Mouse (Mus musculus) limb, embryonic 11.5 days (tissue): ENCODE data around the gene Mapk3. TPM values are rescaled to one million over a fixed set of nuclear protein-coding genes. Genes with fewer than 3 reads are reported as not detected.
A peak's percentile ranks its signal among the peaks of the same experiment; 100 is the strongest.
"Not testable (repeated sequence)": the region's sequence is repeated elsewhere in the genome, so short reads cannot be mapped to it uniquely, and the experiment has no call there.

Experiments
- ATAC-seq: fragments of 200-750 bp; cut with Nextera tagmentation; 2 replicates; pipeline ENCODE4 v1.8.0; 2017; ENCODE audit warnings: low read depth; ENCODE audit not compliant: insufficient number of reproducible peaks, low FRiP score, low TSS enrichment
- DNase-seq: peaks from one replicate; pipeline ENCODE4 v3.0.0-alpha.2; 2015; ENCODE audit warnings: low spot score
- H3K27ac ChIP-seq: fragments of 300-500 bp; sonication (generic); replicated peaks from 2 replicates; pipeline ENCODE4 v1.5.1; 2014; ENCODE audit warnings: low read depth, mild to moderate bottlenecking, low read length
- H3K27me3 ChIP-seq: fragments of 300-500 bp; sonication (generic); 2 replicates; pipeline ENCODE4 v1.6.1; 2014; ENCODE audit warnings: mild to moderate bottlenecking, low read length, mixed read lengths; ENCODE audit not compliant: control insufficient read depth, insufficient read depth
- H3K36me3 ChIP-seq: fragments of 300-500 bp; sonication (generic); 2 replicates; pipeline ENCODE4 v1.6.1; 2014; ENCODE audit warnings: mild to moderate bottlenecking, low read length, moderate library complexity, mixed read lengths; ENCODE audit not compliant: control insufficient read depth, insufficient read depth
- H3K4me1 ChIP-seq: fragments of 300-500 bp; sonication (generic); 2 replicates; pipeline ENCODE4 v1.6.1; 2014; ENCODE audit warnings: low read length, mixed read lengths; ENCODE audit not compliant: control insufficient read depth, insufficient read depth
- H3K4me2 ChIP-seq: fragments of 300-500 bp; sonication (generic); 2 replicates; pipeline ENCODE4 v1.6.1; 2014; ENCODE audit warnings: low read depth, mild to moderate bottlenecking, moderate library complexity; ENCODE audit not compliant: severe bottlenecking
- H3K4me3 ChIP-seq: fragments of 300-500 bp; sonication (generic); 2 replicates; pipeline ENCODE4 v1.5.1; 2014; ENCODE audit warnings: low read depth, low read length
- H3K9ac ChIP-seq: fragments of 300-500 bp; sonication (generic); 2 replicates; pipeline ENCODE4 v1.6.1; 2014; ENCODE audit warnings: mild to moderate bottlenecking, low read length
- H3K9me3 ChIP-seq: fragments of 300-500 bp; sonication (generic); 2 replicates; pipeline ENCODE4 v1.6.1; 2016; ENCODE audit warnings: low read length; ENCODE audit not compliant: control insufficient read depth
- WGBS: fragments of 180-500 bp; shearing (Covaris S2); extraction: QIAGEN DNeasy Blood & Tissue Kit; methylation state at CpG from one replicate; pipeline ENCODE4 v1.1.7; 2014; 5-methylcytosine and 5-hydroxymethylcytosine counted together
- polyA plus RNA-seq: library from polyadenylated mRNA; unstranded; fragments of >200 nt; fragmentation: Nextera tagmentation; extraction: Ambion mirVana; gene quantifications from 2 replicates; pipeline ENCODE4 v1.2.1, GENCODE M21; 2014

Gene Mapk3
- polyA plus RNA-seq, 1 experiment from 2014 or later = 37.4 TPM

GRCm38 (mm10) chr7:126775978-126776234 lies 16.5 kb downstream of the Mapk3 start:
- ATAC-seq = no peak
- no peak overlapping the region; the same call in 1 of the 2 replicates for H3K9ac ChIP-seq
- H3K4me3 ChIP-seq = peak overlapping the region; percentile 73; the same call in 1 of the 2 replicates
- DNase-seq = no peak
- no peaks in the 10 kb centered on the region for H3K27me3 ChIP-seq
- WGBS = 51% methylated on average over 3 of the region's 3 CpGs
- H3K36me3 ChIP-seq = no peaks in the 10 kb centered on the region; the same call in 1 of the 2 replicates
- peaks cover 15% of the 10 kb centered on the region for H3K4me1 ChIP-seq
- no peaks in the 10 kb centered on the region for H3K9me3 ChIP-seq
- H3K27ac ChIP-seq = peak overlapping the region; percentile 56
- peak overlapping the region; percentile 93 for H3K4me2 ChIP-seq

- Histone ChIP-seq H3K4me3 (peak within 1 kb of the TSS; percentile 73), H3K36me3 (no peaks in the 10 kb centered on the region; the same call in 1 of the 2 replicates), H3K9me3 (no peaks in the 10 kb centered on the region), H3K9ac (peak within 1 kb of the TSS; percentile 74), H3K4me1 (peaks cover 20% of the 10 kb centered on the region), H3K27ac (peak within 1 kb of the TSS; percentile 83), H3K4me2 (peak within 1 kb of the TSS; percentile 93), H3K27me3 (no peaks in the 10 kb centered on the region)
- ATAC-seq (peak; percentile 81), DNase-seq (peak; percentile 93)
- 0% methylated on average over 20 of the region's 37 CpGs for WGBS
Measured at GRCm38 (mm10) chr7:126776598-126777057, 17.2 kb downstream of the Mapk3 start, which contains the start of gene Ypel3. TSS of gene Ypel3 (plus strand) at chr7:126776955.

DNA sequence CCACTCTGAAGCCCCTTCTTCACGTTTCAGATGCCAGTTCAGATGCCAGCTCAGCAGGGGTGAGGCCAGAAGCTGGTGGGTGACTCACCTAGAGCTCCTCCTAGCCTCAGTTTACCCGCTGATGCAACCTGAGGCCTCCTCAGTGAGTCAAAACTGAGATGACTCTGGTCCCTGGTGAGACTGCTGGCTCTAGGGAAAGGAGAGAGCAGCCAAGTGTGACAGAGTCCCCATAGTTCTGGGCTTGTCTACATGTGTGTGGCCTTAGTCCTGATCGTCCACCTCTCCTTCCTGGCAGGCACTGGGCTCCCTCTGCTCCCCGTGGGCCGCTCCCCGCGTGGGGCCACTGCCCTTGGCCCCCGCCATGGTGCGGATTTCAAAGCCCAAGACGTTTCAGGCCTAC lies 18.1 kb downstream of the Mapk3 start:
- WGBS = 52% methylated on average over 10 of the region's 10 CpGs
- Histone ChIP-seq H3K4me1 (peaks cover 20% of the 10 kb centered on the region), H3K4me3 (peak overlapping the region; percentile 73), H3K27me3 (no peaks in the 10 kb centered on the region), H3K9me3 (no peaks in the 10 kb centered on the region), H3K27ac (no peak overlapping the region), H3K36me3 (no peaks in the 10 kb centered on the region; the same call in 1 of the 2 replicates), H3K9ac (peak overlapping the region; percentile 74), H3K4me2 (peak overlapping the region; percentile 93)
- ATAC-seq (no peak), DNase-seq (no peak)

DNA sequence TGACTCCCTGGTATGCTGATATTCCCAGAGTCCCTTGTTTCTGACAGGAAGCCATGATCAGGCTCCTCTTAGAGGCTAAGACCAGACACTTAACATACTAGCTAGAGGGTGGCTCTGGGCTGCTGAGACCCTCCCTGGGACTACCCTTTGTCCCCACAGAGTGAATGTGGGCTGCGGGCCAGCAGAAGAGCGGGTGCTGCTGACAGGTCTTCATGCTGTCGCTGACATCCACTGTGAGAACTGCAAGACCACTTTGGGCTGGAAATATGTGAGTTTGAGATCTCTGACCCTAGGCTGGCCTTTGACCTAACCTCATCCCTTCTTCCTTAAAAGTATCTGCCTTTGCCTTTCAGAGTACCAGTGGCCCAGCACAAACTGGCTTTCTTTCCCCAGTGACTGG lies 18.7 kb downstream of the Mapk3 start:
- WGBS = 90% methylated on average over 3 of the region's 3 CpGs
- no peak overlapping the region for H3K9ac ChIP-seq
- no peaks in the 10 kb centered on the region for H3K27me3 ChIP-seq
- H3K27ac ChIP-seq = no peak overlapping the region
- no peak overlapping the region for H3K4me3 ChIP-seq
- peaks cover 20% of the 10 kb centered on the region for H3K4me1 ChIP-seq
- DNase-seq (no peak), ATAC-seq (no peak)
- no peak overlapping the region for H3K4me2 ChIP-seq
- no peaks in the 10 kb centered on the region for H3K9me3 ChIP-seq
- no peaks in the 10 kb centered on the region; the same call in 1 of the 2 replicates for H3K36me3 ChIP-seq

DNA sequence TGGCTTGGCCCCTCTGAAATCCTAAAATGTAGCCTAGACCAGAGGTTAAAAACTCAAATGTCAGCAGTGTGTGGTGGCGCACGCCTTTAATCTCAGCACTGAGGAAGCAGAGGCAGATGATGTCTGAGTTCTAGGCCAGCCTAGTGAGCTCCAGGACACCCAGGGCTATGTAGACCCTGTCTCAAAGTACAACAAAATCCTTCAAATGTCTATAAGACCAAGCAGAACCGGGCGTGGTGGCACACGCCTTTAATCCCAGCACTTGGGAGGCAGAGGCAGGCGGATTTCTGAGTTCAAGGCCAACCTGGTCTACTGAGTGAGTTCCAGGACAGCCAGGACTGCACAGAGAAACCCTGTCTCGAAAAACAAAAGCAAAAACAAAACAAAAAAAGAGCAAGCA lies 19.7 kb downstream of the Mapk3 start:
- ATAC-seq, DNase-seq, H3K9ac ChIP-seq, H3K27ac ChIP-seq, H3K4me2 ChIP-seq, H3K36me3 ChIP-seq, H3K9me3 ChIP-seq, H3K27me3 ChIP-seq, H3K4me3 ChIP-seq: not testable (repeated sequence)
- peaks cover 20% of the 10 kb centered on the region for H3K4me1 ChIP-seq
- 90% methylated on average over 7 of the region's 7 CpGs for WGBS

DNA sequence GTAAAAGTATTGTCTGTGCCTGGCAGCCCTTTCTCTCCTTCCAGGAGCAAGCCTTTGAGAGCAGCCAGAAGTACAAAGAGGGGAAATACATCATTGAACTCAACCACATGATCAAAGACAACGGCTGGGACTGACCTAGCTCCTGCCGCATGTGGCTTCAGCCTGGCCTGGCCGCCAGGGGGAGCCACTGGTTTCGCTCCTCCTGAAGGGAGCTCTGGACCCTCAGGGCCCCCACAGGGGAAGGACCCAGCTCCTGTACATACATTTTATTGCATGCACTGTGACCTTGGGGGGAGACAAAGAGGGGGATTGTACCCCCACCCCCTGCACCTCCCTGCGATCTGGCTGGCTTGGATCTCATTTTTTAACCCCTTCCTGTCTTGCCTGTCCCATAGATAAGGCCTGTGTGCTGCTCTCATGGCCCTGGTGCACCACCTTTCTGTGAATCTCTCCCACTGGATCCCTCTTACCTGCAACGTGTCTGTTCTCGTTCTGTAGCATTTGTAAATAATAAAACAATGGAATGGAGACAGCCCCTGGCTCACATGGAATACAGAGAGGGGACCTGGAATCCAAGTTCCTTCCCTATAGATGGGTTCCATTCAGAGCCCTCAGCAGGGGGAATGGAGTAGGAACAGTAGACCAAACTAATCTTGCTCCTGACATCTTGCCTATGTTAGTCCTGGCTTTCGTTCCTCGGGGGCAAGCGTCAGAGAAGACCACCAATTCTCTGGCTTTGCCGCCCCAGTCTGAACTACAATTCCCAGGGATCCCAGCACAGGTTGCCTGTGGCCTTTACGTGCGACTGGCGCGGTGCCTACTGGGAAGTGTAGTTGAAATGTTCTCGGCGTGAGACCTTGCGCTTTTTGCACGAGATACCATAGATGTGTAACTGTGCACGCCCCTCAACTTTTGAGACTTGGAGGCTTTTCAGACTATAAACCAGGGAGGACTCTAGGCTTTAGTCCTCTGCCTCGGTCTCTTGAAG lies 20.9 kb downstream of the Mapk3 start:
- Histone ChIP-seq H3K4me1 (peaks cover 20% of the 10 kb centered on the region), H3K27ac (peak overlapping the region; percentile 64), H3K9ac (peak overlapping the region; percentile 52), H3K27me3 (no peaks in the 10 kb centered on the region), H3K36me3 (peaks cover 5% of the 10 kb centered on the region; the same call in 1 of the 2 replicates), H3K4me3 (peak overlapping the region; percentile 37), H3K4me2 (peak overlapping the region; percentile 90), H3K9me3 (no peaks in the 10 kb centered on the region)
- DNase-seq = peak; percentile 95
- WGBS = under 1% methylated on average over 21 of the region's 21 CpGs
- ATAC-seq = peak; percentile 60

DNA sequence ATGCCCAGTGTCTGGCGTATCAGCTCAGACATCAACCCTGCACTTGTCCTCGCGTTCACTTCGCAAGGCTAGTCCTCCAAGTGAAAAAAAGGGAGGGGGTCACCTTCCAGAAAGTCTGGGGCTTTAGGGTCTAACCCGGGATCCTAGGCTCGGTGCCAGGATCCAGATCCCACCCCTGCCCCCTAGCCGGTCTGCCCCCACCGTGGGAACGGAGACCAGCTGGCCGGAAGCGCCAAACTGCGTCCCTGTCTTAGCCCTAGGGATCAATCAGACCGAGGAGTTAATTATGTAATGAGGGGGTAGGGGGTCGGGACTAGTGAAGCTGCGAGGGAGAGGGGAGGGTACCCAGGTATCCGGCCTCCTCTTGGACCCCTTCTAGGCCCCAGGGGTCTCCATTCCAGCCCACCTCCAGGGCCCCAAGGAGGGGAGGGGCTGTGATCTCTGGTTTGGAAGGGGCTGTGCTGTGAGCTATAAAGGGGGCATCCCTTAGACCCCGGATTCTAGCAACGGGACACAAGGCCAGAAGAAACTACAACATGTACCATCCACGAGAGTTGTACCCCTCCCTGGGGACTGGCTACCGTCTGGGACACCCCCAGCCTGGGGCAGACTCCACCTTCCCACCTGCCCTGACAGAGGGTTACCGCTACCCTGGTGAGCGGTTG lies 21.7 kb downstream of the Mapk3 start, which contains the start of gene Tbx6:
Gene Tbx6 (plus strand): TSS at position 513 of the 665 bp plus-strand sequence.
- H3K4me1 ChIP-seq = peaks cover 14% of the 10 kb centered on the region; the same call in 1 of the 2 replicates
- H3K27ac ChIP-seq = peak within 1 kb of the TSS; percentile 64
- peak within 1 kb of the TSS; percentile 52 for H3K9ac ChIP-seq
- no peaks in the 10 kb centered on the region for H3K27me3 ChIP-seq
- DNase-seq = no peak
- peak within 1 kb of the TSS; percentile 37 for H3K4me3 ChIP-seq
- 3% methylated on average over 22 of the region's 22 CpGs for WGBS
- H3K36me3 ChIP-seq = peaks cover 8% of the 10 kb centered on the region; the same call in 1 of the 2 replicates
- ATAC-seq = peak; percentile 15; the same call in 1 of the 2 replicates
- peak within 1 kb of the TSS; percentile 90 for H3K4me2 ChIP-seq
- no peaks in the 10 kb centered on the region for H3K9me3 ChIP-seq
